Mouse (Mus musculus): ENCODE data around the gene Pla2g6. TPM values are rescaled to one million over a fixed set of nuclear protein-coding genes. Genes with fewer than 3 reads are reported as not detected.
A peak's percentile ranks its signal among the peaks of the same experiment; 100 is the strongest.

The Pla2g6 gene
- polyA plus RNA-seq, 1 experiment from 2014 or later, result 40.4 TPM

GRCm38 (mm10) chr15:79283371-79283770, 44.8 kb downstream of the Pla2g6 start:
- no peak overlapping the region for H3K4me2 ChIP-seq (replicated peaks)
- H3K27ac ChIP-seq, result no peak overlapping the region
- H3K36me3 ChIP-seq, result peaks cover 16% of the 10 kb centered on the region; the same call in 1 of the 2 replicates
- H3K9ac ChIP-seq, result no peak overlapping the region
- no peak overlapping the region for H3K4me3 ChIP-seq
- no peaks in the 10 kb centered on the region; the same call in 1 of the 2 replicates for H3K9me3 ChIP-seq
- no peak for ATAC-seq (ENCODE audit: low FRiP score, low read depth)
- 87% methylated on average over 4 of the region's 4 CpGs for WGBS
- no peaks in the 10 kb centered on the region for H3K4me1 ChIP-seq
- H3K27me3 ChIP-seq (replicated peaks), result no peaks in the 10 kb centered on the region

- Histone ChIP-seq H3K4me3 (no peak overlapping the region), H3K27me3 (replicated peaks) (no peaks in the 10 kb centered on the region), H3K27ac (no peak overlapping the region), H3K9ac (no peak overlapping the region), H3K9me3 (no peaks in the 10 kb centered on the region; the same call in 1 of the 2 replicates), H3K36me3 (peaks cover 10% of the 10 kb centered on the region; the same call in 1 of the 2 replicates), H3K4me1 (no peaks in the 10 kb centered on the region), H3K4me2 (replicated peaks) (no peak overlapping the region)
- 85% methylated on average over 5 of the region's 5 CpGs for WGBS
- no peak for ATAC-seq (ENCODE audit: low FRiP score, low read depth)
Measured at GRCm38 (mm10) chr15:79282434-79282833, 45.8 kb downstream of the Pla2g6 start.

GRCm38 (mm10) chr15:79281389-79281788, 46.8 kb downstream of the Pla2g6 start:
- Histone ChIP-seq H3K4me1 (no peaks in the 10 kb centered on the region), H3K27ac (no peak overlapping the region), H3K4me3 (no peak overlapping the region), H3K27me3 (replicated peaks) (no peaks in the 10 kb centered on the region), H3K36me3 (peaks cover 5% of the 10 kb centered on the region; the same call in 1 of the 2 replicates), H3K9me3 (peaks cover 3% of the 10 kb centered on the region; the same call in 1 of the 2 replicates), H3K9ac (no peak overlapping the region), H3K4me2 (replicated peaks) (no peak overlapping the region)
- WGBS, result 90% methylated on average over 1 of the region's 1 CpGs
- no peak for ATAC-seq (ENCODE audit: low FRiP score, low read depth)

GRCm38 (mm10) chr15:79280850-79281249, 47.3 kb downstream of the Pla2g6 start:
- Histone ChIP-seq H3K27me3 (replicated peaks) (no peaks in the 10 kb centered on the region), H3K4me1 (no peaks in the 10 kb centered on the region), H3K4me2 (replicated peaks) (no peak overlapping the region), H3K4me3 (no peak overlapping the region), H3K9me3 (peaks cover 3% of the 10 kb centered on the region; the same call in 1 of the 2 replicates), H3K36me3 (no peaks in the 10 kb centered on the region; the same call in 1 of the 2 replicates), H3K9ac (no peak overlapping the region), H3K27ac (no peak overlapping the region)
- 69% methylated on average over 5 of the region's 5 CpGs for WGBS
- ATAC-seq (ENCODE audit: low FRiP score, low read depth), result no peak

GRCm38 (mm10) chr15:79280209-79280608, 48.0 kb downstream of the Pla2g6 start:
- Histone ChIP-seq H3K4me1 (no peaks in the 10 kb centered on the region), H3K9me3 (peaks cover 3% of the 10 kb centered on the region; the same call in 1 of the 2 replicates), H3K36me3 (no peaks in the 10 kb centered on the region), H3K9ac (no peak overlapping the region), H3K4me3 (no peak overlapping the region), H3K4me2 (replicated peaks) (no peak overlapping the region), H3K27me3 (replicated peaks) (no peaks in the 10 kb centered on the region), H3K27ac (no peak overlapping the region)
- WGBS, result 30% methylated on average over 6 of the region's 6 CpGs
- ATAC-seq (ENCODE audit: low FRiP score, low read depth), result no peak

GRCm38 (mm10) chr15:79277728-79278127, 50.5 kb downstream of the Pla2g6 start:
- H3K9me3 ChIP-seq, result peaks cover 3% of the 10 kb centered on the region; the same call in 1 of the 2 replicates
- H3K27me3 ChIP-seq (replicated peaks), result peaks cover 5% of the 10 kb centered on the region; the same call in 1 of the 2 replicates
- WGBS, result 70% methylated on average over 10 of the region's 10 CpGs

GRCm38 (mm10) chr15:79273020-79273419, 55.2 kb downstream of the Pla2g6 start:
- no peaks in the 10 kb centered on the region for H3K36me3 ChIP-seq
- no peak overlapping the region for H3K9ac ChIP-seq
- H3K9me3 ChIP-seq, result 0 out of 2 replicates have a peak, but pooled peaks cover 3% of the 10 kb centered on the region
- no peak overlapping the region for H3K4me2 ChIP-seq (replicated peaks)
- 38% methylated on average over 10 of the region's 10 CpGs for WGBS
- peaks cover 12% of the 10 kb centered on the region for H3K27me3 ChIP-seq (replicated peaks)
- no peak overlapping the region for H3K4me3 ChIP-seq
- no peak for ATAC-seq (ENCODE audit: low FRiP score, low read depth)
- H3K27ac ChIP-seq, result no peak overlapping the region
- peaks cover 9% of the 10 kb centered on the region; the same call in 1 of the 2 replicates for H3K4me1 ChIP-seq

More at GRCm38 (mm10) chr15:79277728-79278127, 50.5 kb downstream of the Pla2g6 start:
- Histone ChIP-seq H3K9ac (no peak overlapping the region), H3K4me3 (no peak overlapping the region), H3K36me3 (no peaks in the 10 kb centered on the region), H3K4me1 (peaks cover 3% of the 10 kb centered on the region; the same call in 1 of the 2 replicates), H3K27ac (no peak overlapping the region), H3K4me2 (replicated peaks) (no peak overlapping the region)
- no peak for ATAC-seq (ENCODE audit: low FRiP score, low read depth)

- peak; percentile 56; the same call in 1 of the 2 replicates for ATAC-seq (ENCODE audit: low FRiP score, low read depth)
- 0 out of 2 replicates have a peak overlapping the region, but pooled peaks have one; percentile 26 for H3K9ac ChIP-seq
- H3K4me1 ChIP-seq, result peaks cover 9% of the 10 kb centered on the region; the same call in 1 of the 2 replicates
- H3K4me2 ChIP-seq (replicated peaks), result peak overlapping the region; percentile 75
- no peaks in the 10 kb centered on the region for H3K36me3 ChIP-seq
- H3K27ac ChIP-seq, result no peak overlapping the region
- no peaks in the 10 kb centered on the region for H3K9me3 ChIP-seq
- H3K27me3 ChIP-seq (replicated peaks), result peaks cover 12% of the 10 kb centered on the region
- H3K4me3 ChIP-seq, result peak overlapping the region; percentile 35
- WGBS, result 16% methylated on average over 17 of the region's 17 CpGs
Measured at GRCm38 (mm10) chr15:79271124-79271746, 57.0 kb downstream of the Pla2g6 start.

- WGBS, result 2% methylated on average over 33 of the region's 33 CpGs
- Histone ChIP-seq H3K4me1 (peaks cover 9% of the 10 kb centered on the region; the same call in 1 of the 2 replicates), H3K4me2 (replicated peaks) (peak overlapping the region; percentile 75), H3K27ac (no peak overlapping the region), H3K9ac (peak overlapping the region; percentile 41), H3K27me3 (replicated peaks) (peaks cover 12% of the 10 kb centered on the region), H3K4me3 (peak overlapping the region; percentile 35), H3K9me3 (no peaks in the 10 kb centered on the region), H3K36me3 (no peaks in the 10 kb centered on the region)
- peak; percentile 50; the same call in 1 of the 2 replicates for ATAC-seq (ENCODE audit: low FRiP score, low read depth)
Measured at GRCm38 (mm10) chr15:79270317-79271123, 57.7 kb downstream of the Pla2g6 start.

GRCm38 (mm10) chr15:79268521-79268920, 59.7 kb downstream of the Pla2g6 start:
- no peak overlapping the region for H3K4me2 ChIP-seq (replicated peaks)
- H3K4me1 ChIP-seq, result peaks cover 9% of the 10 kb centered on the region; the same call in 1 of the 2 replicates
- peaks cover 11% of the 10 kb centered on the region for H3K27me3 ChIP-seq (replicated peaks)
- H3K27ac ChIP-seq, result no peak overlapping the region
- no peak for ATAC-seq (ENCODE audit: low FRiP score, low read depth)
- WGBS, result 27% methylated on average over 1 of the region's 1 CpGs
- no peaks in the 10 kb centered on the region for H3K36me3 ChIP-seq
- no peak overlapping the region for H3K4me3 ChIP-seq
- H3K9ac ChIP-seq, result no peak overlapping the region
- no peaks in the 10 kb centered on the region for H3K9me3 ChIP-seq

GRCm38 (mm10) chr15:79265384-79265783, 62.8 kb downstream of the Pla2g6 start:
- Histone ChIP-seq H3K9ac (no peak overlapping the region), H3K4me3 (no peak overlapping the region), H3K27me3 (replicated peaks) (peaks cover 35% of the 10 kb centered on the region), H3K36me3 (no peaks in the 10 kb centered on the region), H3K4me1 (peaks cover 18% of the 10 kb centered on the region), H3K4me2 (replicated peaks) (no peak overlapping the region), H3K27ac (no peak overlapping the region), H3K9me3 (no peaks in the 10 kb centered on the region)
- WGBS, result 73% methylated on average over 4 of the region's 4 CpGs
- ATAC-seq (ENCODE audit: low FRiP score, low read depth), result no peak

- peaks cover 18% of the 10 kb centered on the region for H3K4me1 ChIP-seq
- H3K27me3 ChIP-seq (replicated peaks), result peaks cover 51% of the 10 kb centered on the region
- no peak overlapping the region for H3K27ac ChIP-seq
- ATAC-seq (ENCODE audit: low FRiP score, low read depth), result no peak
- no peak overlapping the region for H3K9ac ChIP-seq
- H3K36me3 ChIP-seq, result no peaks in the 10 kb centered on the region
- H3K9me3 ChIP-seq, result no peaks in the 10 kb centered on the region
- no peak overlapping the region for H3K4me3 ChIP-seq
- 90% methylated on average over 6 of the region's 6 CpGs for WGBS
- H3K4me2 ChIP-seq (replicated peaks), result no peak overlapping the region
Measured at GRCm38 (mm10) chr15:79263726-79264125, 64.5 kb downstream of the Pla2g6 start.
